ENCODE assay signal across 11 mouse cellular contexts in genomic region chr5:74998716-74999512, GRCm38 (mm10). TPM values are rescaled to one million over a fixed set of nuclear protein-coding genes. Genes with fewer than 3 reads are reported as not detected.
A peak's percentile ranks its signal among the peaks of the same experiment; 100 is the strongest.
DNase-seq lines count a peak whose midpoint lies in the region; ATAC-seq lines count a peak whose summit lies in the region.
"Had no signal": no experiment of that assay in that cellular context is flagged by ENCODE, and none has a peak within 500 bp of the region (broad histone marks: within the 10 kb centered on the region; RNA-seq: fewer than 3 reads in every experiment).

No protein-coding gene starts in this region.

- H3K4me2 ChIP-seq in hindbrain, embryonic 14.5 days (replicated peaks): no peak overlapping the region
- no peak overlapping the region for H3K4me2 ChIP-seq in neural tube, embryonic 15.5 days
- H3K4me2 ChIP-seq: heart, embryonic 15.5 days had no signal

- H3K4me1 ChIP-seq in embryonic facial prominence, embryonic 10.5 days: peaks cover 7% of the 10 kb centered on the region
- no peaks in the 10 kb centered on the region for H3K4me1 ChIP-seq in hindbrain, embryonic 14.5 days (replicated peaks; ENCODE audit: control insufficient read depth, insufficient read depth, low read length)
- peaks cover 8% of the 10 kb centered on the region; the same call in 1 of the 2 replicates for H3K4me1 ChIP-seq in neural tube, embryonic 15.5 days

- H3K9me3 ChIP-seq in embryonic facial prominence, embryonic 10.5 days: no peaks in the 10 kb centered on the region
- H3K9me3 ChIP-seq in hindbrain, embryonic 14.5 days (ENCODE audit: control insufficient read depth, low read length): no peaks in the 10 kb centered on the region
- no peaks in the 10 kb centered on the region for H3K9me3 ChIP-seq in neural tube, embryonic 15.5 days (replicated peaks)
- H3K9me3 ChIP-seq: heart, embryonic 15.5 days had no signal

- WGBS in embryonic facial prominence, embryonic 10.5 days: 47% methylated on average over 12 of the region's 12 CpGs
- 11% methylated on average over 12 of the region's 12 CpGs for WGBS in hindbrain, embryonic 14.5 days
- 16% methylated on average over 12 of the region's 12 CpGs for WGBS in neural tube, embryonic 15.5 days

- peak; percentile 25 for DNase-seq in left cerebral cortex, postnatal 4 days
- DNase-seq in left cerebral cortex, postnatal 36 days (ENCODE audit: low spot score in 2 of 2): no peak
- peak; percentile 35 for DNase-seq in embryonic facial prominence, embryonic 10.5 days (ENCODE audit: low spot score)
- DNase-seq in hindbrain, embryonic 14.5 days (ENCODE audit: low spot score): no peak
- DNase-seq in adrenal gland, adult 8-10 months: no peak
- DNase-seq: cerebellum, adult 8-10 months; kidney, postnatal 10 days; thymus, adult 18-20 months had no signal

- peaks cover 70% of the 10 kb centered on the region for H3K27me3 ChIP-seq in embryonic facial prominence, embryonic 10.5 days (replicated peaks; ENCODE audit: low read depth, poor library complexity, severe bottlenecking)
- H3K27me3 ChIP-seq in hindbrain, embryonic 14.5 days (ENCODE audit: control insufficient read depth, insufficient read depth, low read length): peaks cover 34% of the 10 kb centered on the region
- H3K27me3 ChIP-seq in neural tube, embryonic 15.5 days (replicated peaks): no peaks in the 10 kb centered on the region
- H3K27me3 ChIP-seq: heart, embryonic 15.5 days had no signal

- peak; percentile 85 for ATAC-seq in hindbrain, embryonic 14.5 days (ENCODE audit: low FRiP score)
- peak; percentile 85 for ATAC-seq in neural tube, embryonic 15.5 days (ENCODE audit: low FRiP score)
- ATAC-seq in erythroblast, adult 5-6 weeks (replicated peaks; ENCODE audit: low FRiP score, poor library complexity, severe bottlenecking): no peak

- peaks cover 65% of the 10 kb centered on the region for H3K36me3 ChIP-seq in embryonic facial prominence, embryonic 10.5 days (replicated peaks)
- H3K36me3 ChIP-seq in hindbrain, embryonic 14.5 days (replicated peaks; ENCODE audit: control insufficient read depth, insufficient read depth): peaks cover 14% of the 10 kb centered on the region
- peaks cover 22% of the 10 kb centered on the region for H3K36me3 ChIP-seq in neural tube, embryonic 15.5 days

- intact Hi-C loops in left cerebral cortex, postnatal 4 days (cut with DNase I): no loop called here
- intact Hi-C loops in left cerebral cortex, postnatal 36 days (cut with DNase I): no loop called here

- H3K27ac ChIP-seq in embryonic facial prominence, embryonic 10.5 days (replicated peaks): 0 out of 2 replicates have a peak overlapping the region, but pooled peaks have one; percentile 6
- H3K27ac ChIP-seq in hindbrain, embryonic 14.5 days: no peak overlapping the region
- H3K27ac ChIP-seq in neural tube, embryonic 15.5 days (replicated peaks): no peak overlapping the region
- H3K27ac ChIP-seq: heart, embryonic 15.5 days had no signal

- H3K9ac ChIP-seq in hindbrain, embryonic 14.5 days: no peak overlapping the region
- H3K9ac ChIP-seq in neural tube, embryonic 15.5 days (replicated peaks): no peak overlapping the region
- H3K9ac ChIP-seq: heart, embryonic 15.5 days had no signal

- H3K4me3 ChIP-seq in embryonic facial prominence, embryonic 10.5 days: no peak overlapping the region
- H3K4me3 ChIP-seq in hindbrain, embryonic 14.5 days (replicated peaks; ENCODE audit: low read length): no peak overlapping the region
- H3K4me3 ChIP-seq in neural tube, embryonic 15.5 days (replicated peaks): no peak overlapping the region
- H3K4me3 ChIP-seq: heart, embryonic 15.5 days had no signal

RNA-seq across cellular contexts. Expression of gene Chic2, which starts 45.7 kb away (rescaled TPM):
- 10 to 100 TPM; 26.3 to 34.4 TPM for total RNA-seq in left cerebral cortex, postnatal 4 days (2021)
- 10 to 100 TPM; 15.3 to 18.8 TPM for total RNA-seq in left cerebral cortex, postnatal 36 days (2021)
- 36.2 and 40.3 TPM in 2 replicates for polyA plus RNA-seq in embryonic facial prominence, embryonic 10.5 days (2016; fragmentation: Nextera tagmentation; extraction: Ambion mirVana)
- 47.2 and 47.4 TPM in 2 replicates for polyA plus RNA-seq in hindbrain, embryonic 14.5 days (2014; fragmentation: Nextera tagmentation; extraction: Ambion mirVana)
- polyA plus RNA-seq in neural tube, embryonic 15.5 days (2015; fragmentation: Nextera tagmentation; extraction: Ambion mirVana): 24.6 and 30.2 TPM in 2 replicates
- 10 to 100 TPM; 22.8 to 28.3 (median 24.4) TPM for total RNA-seq in adrenal gland, adult 8-10 months (2022)
- 29.7 and 30.2 TPM in 2 replicates for total RNA-seq in erythroblast, adult 5-6 weeks (2015; ENCODE audit: low replicate concordance)
- total RNA-seq in erythroblast, adult 5-6 weeks (2017; ENCODE audit: low replicate concordance): 15.2 and 37.4 TPM in 2 replicates

Comparison
In these comparisons a context has a peak if more than half of its experiments do, and no peak if none do; other contexts are left out.
1. DNase-seq: peak in left cerebral cortex, postnatal 4 days (single experiment) and embryonic facial prominence, embryonic 10.5 days (single experiment); none in left cerebral cortex, postnatal 36 days (0 of 2), hindbrain, embryonic 14.5 days (single experiment) and adrenal gland, adult 8-10 months (single experiment).